Mouse (Mus musculus) kidney, adult 2 months (tissue): ENCODE data around the gene Nploc4. TPM values are rescaled to one million over a fixed set of nuclear protein-coding genes. Genes with fewer than 3 reads are reported as not detected.

ENCODE experiments used
- DNase-seq: peaks from one replicate; pipeline ENCODE4 v3.0.0; 2021
- H3K27ac ChIP-seq: fragments of 200-500 bp; 2 replicates; pipeline ENCODE4 v1.5.1; 2012; ENCODE audit warnings: low read depth, low read length, control low read depth, inconsistent platforms; ENCODE audit not compliant: insufficient read depth
- H3K27me3 ChIP-seq: fragments of 200-500 bp; replicated peaks from 2 replicates; pipeline ENCODE4 v1.6.1; 2012; ENCODE audit warnings: mild to moderate bottlenecking, moderate library complexity, low read length, inconsistent platforms; ENCODE audit not compliant: control insufficient read depth, insufficient read depth
- H3K36me3 ChIP-seq: fragments of 200-500 bp; 2 replicates; pipeline ENCODE4 v1.6.1; 2012; ENCODE audit warnings: mild to moderate bottlenecking, moderate library complexity, low read length, inconsistent platforms; ENCODE audit not compliant: control insufficient read depth, insufficient read depth
- H3K4me1 ChIP-seq: fragments of 200-500 bp; 2 replicates; pipeline ENCODE4 v1.6.1; 2011; ENCODE audit warnings: low read length; ENCODE audit not compliant: control insufficient read depth, insufficient read depth
- H3K4me3 ChIP-seq: fragments of 200-500 bp; 2 replicates; pipeline ENCODE4 v1.5.1; 2011; ENCODE audit warnings: mild to moderate bottlenecking, low read depth, low read length, control low read depth; ENCODE audit not compliant: insufficient read depth
- CTCF ChIP-seq: fragments of 200-500 bp; conservative IDR thresholded peaks from 2 replicates; pipeline ENCODE4 v1.5.1; 2011; ENCODE audit warnings: low read depth, mild to moderate bottlenecking, control low read depth, low read length, moderate library complexity, mixed read lengths; ENCODE audit not compliant: insufficient read depth, insufficient read length
- POLR2A ChIP-seq: fragments of 200-500 bp; IDR thresholded peaks from one replicate; pipeline ENCODE4 v1.6.1; 2011; ENCODE audit warnings: low read depth, low read length, control low read depth
- WGBS: fragments of 180-500 bp; shearing (Covaris S2); methylation state at CpG from one replicate; pipeline ENCODE4 v1.1.7; 2018; 5-methylcytosine and 5-hydroxymethylcytosine counted together
- polyA plus RNA-seq: library from polyadenylated mRNA; depleted of rRNA; stranded (reverse); fragments of >200 nt; gene quantifications from 2 replicates; pipeline ENCODE4 v1.2.3, GENCODE M21; 2012

Nploc4 gene
- polyA plus RNA-seq, 1 experiment = 39.5 TPM

DNA sequence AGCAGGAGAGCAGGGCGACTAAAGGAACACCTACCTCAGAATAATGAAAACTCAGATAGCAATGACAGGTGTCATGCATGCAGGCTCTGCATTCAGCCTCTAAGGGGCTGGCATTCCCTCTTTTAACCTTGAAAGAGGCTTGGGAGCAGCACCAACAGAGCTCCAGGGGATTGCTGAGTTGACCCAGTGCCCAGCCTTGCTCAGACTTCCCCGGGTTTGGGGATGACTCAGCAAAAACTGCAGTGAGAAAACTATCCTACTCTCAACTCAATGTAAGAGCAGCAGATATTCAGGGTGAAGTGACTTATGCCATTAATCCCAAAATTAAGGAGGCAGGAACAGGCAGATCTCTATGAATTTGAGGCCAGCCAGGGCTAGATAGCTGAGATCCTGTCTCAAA, 50.4 kb downstream of the Nploc4 start:
- Histone ChIP-seq H3K4me1 (no peaks in the 10 kb centered on the region), H3K4me3 (no peak overlapping the region), H3K27me3 (no peaks in the 10 kb centered on the region), H3K36me3 (peaks cover 1% of the 10 kb centered on the region), H3K27ac (no peak overlapping the region)
- TF ChIP-seq CTCF = no peak
- no peak for TF ChIP-seq POLR2A
- no peak for DNase-seq
- WGBS = 49% methylated on average over 2 of the region's 2 CpGs

DNA sequence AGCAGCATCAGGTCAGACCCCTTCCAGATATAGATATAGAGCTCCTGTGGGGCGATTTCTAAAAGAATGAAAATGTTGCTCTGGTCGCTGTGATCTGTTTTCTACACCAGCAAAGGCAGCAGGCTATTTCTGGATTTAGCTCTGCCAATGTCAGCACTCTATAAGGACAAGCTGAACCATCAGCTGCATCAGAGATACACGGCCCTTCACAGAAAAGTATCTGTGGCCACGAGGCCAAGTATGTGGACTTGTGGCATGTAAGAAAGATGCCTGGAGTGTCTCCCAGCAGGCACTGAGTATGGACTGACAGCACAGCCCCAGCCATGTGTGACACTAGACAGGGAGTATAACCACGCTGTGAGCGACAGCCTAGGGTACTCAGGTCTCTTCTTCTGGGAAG, 50.9 kb downstream of the Nploc4 start:
- no peak for TF ChIP-seq POLR2A
- TF ChIP-seq CTCF = no peak
- Histone ChIP-seq H3K4me3 (no peak overlapping the region), H3K36me3 (peaks cover 1% of the 10 kb centered on the region), H3K4me1 (no peaks in the 10 kb centered on the region), H3K27me3 (no peaks in the 10 kb centered on the region), H3K27ac (no peak overlapping the region)
- whole genome bisulfite sequencing = 91% methylated on average over 6 of the region's 6 CpGs
- DNase-seq = no peak

DNA sequence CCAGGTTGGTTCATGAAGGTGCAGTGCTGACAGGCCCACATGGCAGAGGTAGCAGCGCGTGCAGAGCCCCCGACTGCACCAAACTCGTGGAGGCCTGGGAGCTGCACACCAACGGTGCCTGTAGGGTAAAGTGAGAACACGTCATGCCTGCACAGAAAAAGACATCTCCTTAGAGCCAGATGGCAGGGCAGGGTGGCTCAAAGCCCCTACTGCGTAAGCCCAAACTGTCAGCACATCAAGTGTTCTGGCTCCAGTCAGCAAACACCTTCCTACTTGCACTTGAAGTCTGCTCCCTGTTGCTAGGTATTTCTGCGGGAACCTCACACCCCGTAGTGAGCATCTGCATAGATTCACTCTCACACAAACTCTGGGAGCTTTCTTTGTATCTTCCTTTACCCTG, 55.0 kb downstream of the Nploc4 start:
- Histone ChIP-seq H3K36me3 (no peaks in the 10 kb centered on the region; the same call in 1 of the 2 replicates), H3K27me3 (no peaks in the 10 kb centered on the region), H3K4me3 (no peak overlapping the region), H3K27ac (no peak overlapping the region), H3K4me1 (peaks cover 4% of the 10 kb centered on the region; the same call in 1 of the 2 replicates)
- WGBS = 94% methylated on average over 9 of the region's 9 CpGs
- no peak for DNase-seq
- no peak for TF ChIP-seq CTCF

DNA sequence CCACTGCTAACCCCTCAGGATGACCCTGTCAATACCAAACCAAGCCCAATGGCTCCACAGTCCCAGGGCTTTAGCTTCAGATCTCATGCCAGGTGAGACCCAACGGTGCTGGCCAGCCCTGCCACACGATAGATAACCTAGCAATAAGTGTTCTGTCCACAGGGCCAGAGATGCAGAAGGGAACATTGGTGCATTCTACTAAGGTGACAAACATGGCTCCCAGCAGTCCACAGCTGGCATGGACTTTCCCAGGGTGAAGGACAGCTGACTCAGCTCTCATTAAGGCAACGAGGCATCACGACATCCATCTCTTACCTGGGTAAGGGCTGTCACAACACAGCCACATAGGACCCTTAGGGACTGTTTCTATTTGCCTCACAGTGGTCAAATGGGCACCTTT, 56.4 kb downstream of the Nploc4 start:
- no peak for TF ChIP-seq POLR2A
- TF ChIP-seq CTCF = no peak
- WGBS = 73% methylated on average over 4 of the region's 4 CpGs
- no peaks in the 10 kb centered on the region for H3K27me3 ChIP-seq
- no peak overlapping the region for H3K27ac ChIP-seq
- DNase-seq = no peak
- no peaks in the 10 kb centered on the region; the same call in 1 of the 2 replicates for H3K36me3 ChIP-seq
- no peak overlapping the region for H3K4me3 ChIP-seq
- H3K4me1 ChIP-seq = peaks cover 6% of the 10 kb centered on the region; the same call in 1 of the 2 replicates

DNA sequence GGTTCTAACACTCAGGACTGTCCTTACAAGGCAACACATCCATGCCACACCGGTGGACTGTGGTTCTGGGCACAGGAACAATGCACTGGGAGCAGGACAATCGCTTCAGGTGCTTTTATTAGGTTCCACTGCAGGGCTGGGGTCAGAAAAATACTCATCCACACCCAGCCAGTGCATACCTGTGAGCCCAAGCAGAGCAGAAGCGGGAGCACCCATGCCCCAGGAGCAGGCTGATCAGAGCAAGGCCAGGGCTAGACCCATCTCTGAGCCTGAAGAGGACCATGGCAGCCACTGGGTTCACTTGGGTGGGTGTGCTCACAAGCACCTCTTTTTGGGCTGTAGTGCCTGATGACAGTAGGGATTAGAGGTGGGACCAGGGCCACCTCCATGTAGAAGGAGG, 57.2 kb downstream of the Nploc4 start:
- Histone ChIP-seq H3K36me3 (no peaks in the 10 kb centered on the region; the same call in 1 of the 2 replicates), H3K27me3 (no peaks in the 10 kb centered on the region), H3K4me1 (peaks cover 6% of the 10 kb centered on the region; the same call in 1 of the 2 replicates), H3K27ac (no peak overlapping the region), H3K4me3 (no peak overlapping the region)
- TF ChIP-seq CTCF (no peak), POLR2A (no peak)
- no peak for DNase-seq
- 90% methylated on average over 3 of the region's 3 CpGs for WGBS

DNA sequence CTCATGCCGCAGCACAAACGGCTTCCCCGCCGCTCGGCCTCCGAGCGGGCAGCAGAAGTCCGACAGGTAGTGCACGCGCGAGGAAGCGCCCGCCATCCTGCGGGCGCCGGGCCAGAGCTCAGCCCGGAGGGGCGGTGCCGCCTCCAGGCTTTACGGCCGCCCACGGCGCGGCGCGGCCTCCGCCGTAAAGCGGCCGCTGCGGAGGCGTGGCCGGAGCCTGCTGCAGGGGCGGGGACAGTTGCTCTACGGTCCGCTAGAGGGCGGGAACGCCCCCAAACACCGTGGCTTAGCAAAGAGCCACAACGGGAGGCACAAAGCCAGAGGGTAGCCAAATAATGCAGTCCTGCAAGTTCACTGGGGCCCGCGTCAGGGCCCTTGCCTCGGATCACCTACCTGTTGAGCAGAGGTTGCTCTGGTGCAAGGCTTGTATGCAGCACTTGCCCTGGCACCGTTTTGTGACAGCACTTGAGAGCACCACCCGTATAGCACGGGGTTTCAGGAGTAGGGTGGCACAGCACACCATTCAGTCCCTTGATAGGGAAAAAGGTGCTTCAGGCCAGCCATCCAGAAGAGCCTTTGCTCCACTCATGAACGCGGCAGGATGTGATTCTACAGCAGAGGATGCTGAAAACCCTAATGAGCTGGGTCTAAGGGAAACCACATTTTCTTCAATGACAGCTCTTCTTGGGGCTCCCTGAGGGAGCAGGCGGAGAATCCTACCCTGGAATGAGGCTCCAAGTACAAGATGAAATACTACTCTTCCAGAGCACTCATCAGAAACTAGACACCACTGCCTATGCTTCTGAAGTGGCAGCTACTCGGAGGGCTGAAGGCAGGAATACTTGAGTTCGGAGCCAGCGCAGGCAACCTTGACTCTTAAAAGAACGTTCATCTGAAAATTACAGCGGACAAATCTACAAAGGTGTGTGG, 58.6 kb downstream of the Nploc4 start, which contains the start of gene Faap100:
Gene Faap100, minus strand, starts transcription at position 154 of the 930 bp plus-strand sequence.
- Histone ChIP-seq H3K4me3 (peak within 1 kb of the TSS; percentile 74), H3K27ac (peak within 1 kb of the TSS; percentile 33; the same call in 1 of the 2 replicates), H3K4me1 (peaks cover 6% of the 10 kb centered on the region; the same call in 1 of the 2 replicates), H3K27me3 (no peaks in the 10 kb centered on the region), H3K36me3 (no peaks in the 10 kb centered on the region)
- TF ChIP-seq POLR2A (no peak), CTCF (peak; percentile 64)
- 5% methylated on average over 54 of the region's 54 CpGs for WGBS
- peak; percentile 95 for DNase-seq

DNA sequence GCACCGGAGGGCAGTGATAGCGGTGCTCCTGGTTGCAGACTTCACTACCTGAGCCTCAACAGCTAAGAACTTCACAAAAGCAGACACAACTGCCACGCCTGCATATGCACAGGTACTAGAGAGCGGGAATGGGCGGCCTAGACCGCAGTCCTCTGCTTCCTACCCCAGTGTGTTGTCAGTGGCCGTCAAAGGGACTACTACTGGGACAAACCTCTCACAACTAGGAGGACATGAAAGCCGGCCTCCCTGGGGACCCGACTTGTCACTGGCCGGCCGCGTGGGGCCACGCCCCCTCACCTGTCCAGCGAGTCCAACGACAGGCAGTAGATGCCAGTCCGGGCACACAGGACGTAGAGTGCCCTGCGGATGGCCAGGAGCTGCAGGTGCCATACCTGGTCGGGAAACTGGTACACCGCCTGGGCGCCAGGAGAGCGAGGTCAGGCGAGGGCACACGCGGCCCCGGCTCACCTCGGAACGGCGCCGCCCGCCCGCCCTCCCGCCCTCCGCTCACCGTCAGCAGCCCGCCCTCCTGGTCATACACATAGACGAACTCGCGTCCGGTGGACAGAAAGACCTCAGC, 59.4 kb downstream of the Nploc4 start:
- H3K4me1 ChIP-seq = peaks cover 6% of the 10 kb centered on the region; the same call in 1 of the 2 replicates
- DNase-seq = peak; percentile 81
- TF ChIP-seq CTCF (no peak), POLR2A (no peak)

More for the DNA sequence above, 59.4 kb downstream of the Nploc4 start:
- Histone ChIP-seq H3K36me3 (no peaks in the 10 kb centered on the region), H3K27me3 (no peaks in the 10 kb centered on the region), H3K4me3 (peak overlapping the region; percentile 74), H3K27ac (peak overlapping the region; percentile 33; the same call in 1 of the 2 replicates)
- WGBS = 1% methylated on average over 35 of the region's 40 CpGs
